Mouse (Mus musculus): ENCODE results near the gene Gramd1b.

- TF ChIP-seq POLR2A (IDR thresholded peaks at IDR 0.05; ENCODE audit: insufficient read depth, low read depth, low read length): no peak
- TF ChIP-seq CTCF (IDR thresholded peaks at IDR 0.05; ENCODE audit: insufficient read depth, low read depth, low read length): no peak
These were observed 155.7 kb downstream of the Gramd1b start for GRCm38 (mm10) chr9:40375518-40375917.
